Mouse (Mus musculus) liver, embryonic 11.5 days (tissue): ENCODE data around the gene P2rx4. TPM values are rescaled to one million over a fixed set of nuclear protein-coding genes. Genes with fewer than 3 reads are reported as not detected.

Experiments
- ATAC-seq: fragments of 200-750 bp; cut with Nextera tagmentation; replicated peaks from 2 replicates; pipeline ENCODE4 v1.8.0; 2017; ENCODE audit warnings: moderate number of reproducible peaks, mild to moderate bottlenecking, moderate TSS enrichment, moderate library complexity; ENCODE audit not compliant: low FRiP score
- DNase-seq: peaks from one replicate; pipeline ENCODE4 v3.0.0-alpha.2; 2017; ENCODE audit warnings: low spot score
- H3K27ac ChIP-seq: fragments of 300-500 bp; sonication (generic); 2 replicates; pipeline ENCODE4 v1.5.1; 2014; ENCODE audit warnings: mild to moderate bottlenecking, low read depth, low read length, control low read depth
- H3K27me3 ChIP-seq: fragments of 300-500 bp; sonication (generic); replicated peaks from 2 replicates; pipeline ENCODE4 v1.6.1; 2014; ENCODE audit warnings: low read length, mixed read lengths; ENCODE audit not compliant: control insufficient read depth, insufficient read depth
- H3K36me3 ChIP-seq: fragments of 300-500 bp; sonication (generic); 2 replicates; pipeline ENCODE4 v1.6.1; 2014; ENCODE audit warnings: mild to moderate bottlenecking, low read length, moderate library complexity, mixed read lengths; ENCODE audit not compliant: control insufficient read depth, insufficient read depth
- H3K4me1 ChIP-seq: fragments of 300-500 bp; sonication (generic); replicated peaks from 2 replicates; pipeline ENCODE4 v1.6.1; 2014; ENCODE audit warnings: low read length, mixed read lengths; ENCODE audit not compliant: control insufficient read depth, insufficient read depth
- H3K4me2 ChIP-seq: fragments of 300-500 bp; sonication (generic); 2 replicates; pipeline ENCODE4 v1.6.1; 2014; ENCODE audit warnings: mild to moderate bottlenecking, control low read depth, moderate library complexity
- H3K4me3 ChIP-seq: fragments of 300-500 bp; sonication (generic); 2 replicates; pipeline ENCODE4 v1.5.1; 2014; ENCODE audit warnings: low read depth, low read length, control low read depth
- H3K9ac ChIP-seq: fragments of 300-500 bp; sonication (generic); 2 replicates; pipeline ENCODE4 v1.6.1; 2014; ENCODE audit warnings: low read depth, low read length, control low read depth
- H3K9me3 ChIP-seq: fragments of 300-500 bp; sonication (generic); 2 replicates; pipeline ENCODE4 v1.6.1; 2016; ENCODE audit warnings: low read length, inconsistent platforms, mixed read lengths; ENCODE audit not compliant: control insufficient read depth
- WGBS: fragments of 180-500 bp; shearing (Covaris S2); extraction: QIAGEN DNeasy Blood & Tissue Kit; methylation state at CpG from one replicate; pipeline ENCODE4 v1.1.7; 2014; 5-methylcytosine and 5-hydroxymethylcytosine counted together
- polyA plus RNA-seq: library from polyadenylated mRNA; unstranded; fragments of >200 nt; fragmentation: Nextera tagmentation; extraction: Ambion mirVana; gene quantifications from 2 replicates; pipeline ENCODE4 v1.2.1, GENCODE M21; 2014

P2rx4 gene
- polyA plus RNA-seq, 1 experiment from 2014 or later: 27.1 TPM

GRCm38 (mm10) chr5:122731321-122731720 is 24.0 kb downstream of the P2rx4 start:
- Histone ChIP-seq H3K9ac (no peak overlapping the region), H3K4me2 (peak overlapping the region; percentile 44), H3K36me3 (0 out of 2 replicates have a peak, but pooled peaks cover 2% of the 10 kb centered on the region), H3K27ac (peak overlapping the region; percentile 54), H3K4me1 (peaks cover 22% of the 10 kb centered on the region), H3K9me3 (no peaks in the 10 kb centered on the region), H3K27me3 (no peaks in the 10 kb centered on the region), H3K4me3 (no peak overlapping the region)
- WGBS: 54% methylated on average over 8 of the region's 8 CpGs
- ATAC-seq (no peak), DNase-seq (peak; percentile 69)

- ATAC-seq: no peak; the same call in 1 of the 2 replicates
- H3K4me3 ChIP-seq: no peak overlapping the region
- 20% methylated on average over 15 of the region's 15 CpGs for WGBS
- peak overlapping the region; percentile 44 for H3K4me2 ChIP-seq
- DNase-seq: no peak
- 0 out of 2 replicates have a peak overlapping the region, but pooled peaks have one; percentile 26 for H3K9ac ChIP-seq
- peaks cover 4% of the 10 kb centered on the region; the same call in 1 of the 2 replicates for H3K36me3 ChIP-seq
- peak overlapping the region; percentile 54 for H3K27ac ChIP-seq
- peaks cover 22% of the 10 kb centered on the region for H3K4me1 ChIP-seq
- no peaks in the 10 kb centered on the region for H3K27me3 ChIP-seq
- no peaks in the 10 kb centered on the region for H3K9me3 ChIP-seq
These were observed 24.8 kb downstream of the P2rx4 start for GRCm38 (mm10) chr5:122731991-122732673.

GRCm38 (mm10) chr5:122733881-122734280 is 26.5 kb downstream of the P2rx4 start:
- H3K9me3 ChIP-seq: no peaks in the 10 kb centered on the region
- WGBS: 50% methylated on average over 17 of the region's 17 CpGs
- H3K9ac ChIP-seq: no peak overlapping the region
- peaks cover 4% of the 10 kb centered on the region; the same call in 1 of the 2 replicates for H3K36me3 ChIP-seq
- no peaks in the 10 kb centered on the region for H3K27me3 ChIP-seq
- H3K4me3 ChIP-seq: no peak overlapping the region
- H3K4me1 ChIP-seq: peaks cover 22% of the 10 kb centered on the region
- 0 out of 2 replicates have a peak overlapping the region, but pooled peaks have one; percentile 26 for H3K4me2 ChIP-seq
- H3K27ac ChIP-seq: no peak overlapping the region
- DNase-seq: no peak
- no peak for ATAC-seq

GRCm38 (mm10) chr5:122735853-122736252 is 28.5 kb downstream of the P2rx4 start:
- peaks cover 22% of the 10 kb centered on the region for H3K4me1 ChIP-seq
- no peak overlapping the region for H3K27ac ChIP-seq
- H3K9ac ChIP-seq: no peak overlapping the region
- ATAC-seq (no peak), DNase-seq (no peak)
- H3K4me3 ChIP-seq: no peak overlapping the region
- H3K36me3 ChIP-seq: peaks cover 4% of the 10 kb centered on the region; the same call in 1 of the 2 replicates
- no peaks in the 10 kb centered on the region for H3K9me3 ChIP-seq
- no peak overlapping the region for H3K4me2 ChIP-seq
- WGBS: 92% methylated on average over 7 of the region's 7 CpGs
- no peaks in the 10 kb centered on the region for H3K27me3 ChIP-seq

GRCm38 (mm10) chr5:122736761-122737160 is 29.4 kb downstream of the P2rx4 start:
- H3K9ac ChIP-seq: no peak overlapping the region
- ATAC-seq: no peak
- no peaks in the 10 kb centered on the region for H3K27me3 ChIP-seq
- H3K4me2 ChIP-seq: no peak overlapping the region
- H3K4me3 ChIP-seq: no peak overlapping the region
- WGBS: 90% methylated on average over 15 of the region's 15 CpGs
- no peak for DNase-seq
- no peak overlapping the region for H3K27ac ChIP-seq
- peaks cover 18% of the 10 kb centered on the region for H3K4me1 ChIP-seq
- H3K36me3 ChIP-seq: peaks cover 4% of the 10 kb centered on the region; the same call in 1 of the 2 replicates
- H3K9me3 ChIP-seq: no peaks in the 10 kb centered on the region

GRCm38 (mm10) chr5:122743880-122744422 is 36.6 kb downstream of the P2rx4 start:
- H3K36me3 ChIP-seq: peaks cover 31% of the 10 kb centered on the region
- no peak for ATAC-seq
- no peak overlapping the region for H3K27ac ChIP-seq
- WGBS: 81% methylated on average over 13 of the region's 13 CpGs
- no peaks in the 10 kb centered on the region for H3K27me3 ChIP-seq
- no peak for DNase-seq
- no peaks in the 10 kb centered on the region for H3K4me1 ChIP-seq
- H3K9ac ChIP-seq: no peak overlapping the region
- no peak overlapping the region for H3K4me3 ChIP-seq
- H3K4me2 ChIP-seq: no peak overlapping the region
- H3K9me3 ChIP-seq: no peaks in the 10 kb centered on the region

- Histone ChIP-seq H3K4me1 (no peaks in the 10 kb centered on the region), H3K27ac (no peak overlapping the region), H3K36me3 (peaks cover 26% of the 10 kb centered on the region), H3K27me3 (no peaks in the 10 kb centered on the region), H3K9me3 (no peaks in the 10 kb centered on the region), H3K9ac (no peak overlapping the region), H3K4me3 (no peak overlapping the region), H3K4me2 (no peak overlapping the region)
- no peak for DNase-seq
- WGBS: 86% methylated on average over 7 of the region's 7 CpGs
- no peak for ATAC-seq
These were observed 40.6 kb downstream of the P2rx4 start for GRCm38 (mm10) chr5:122747950-122748349.

- no peak for DNase-seq
- Histone ChIP-seq H3K27ac (no peak overlapping the region), H3K4me2 (no peak overlapping the region), H3K4me1 (no peaks in the 10 kb centered on the region), H3K36me3 (peaks cover 18% of the 10 kb centered on the region; the same call in 1 of the 2 replicates), H3K27me3 (no peaks in the 10 kb centered on the region), H3K9me3 (no peaks in the 10 kb centered on the region), H3K4me3 (no peak overlapping the region), H3K9ac (no peak overlapping the region)
- ATAC-seq: no peak
- 85% methylated on average over 16 of the region's 16 CpGs for WGBS
These were observed 47.1 kb downstream of the P2rx4 start for GRCm38 (mm10) chr5:122754477-122754876.

- H3K4me2 ChIP-seq: no peak overlapping the region
- H3K9me3 ChIP-seq: no peaks in the 10 kb centered on the region
- H3K9ac ChIP-seq: no peak overlapping the region
- peaks cover 18% of the 10 kb centered on the region; the same call in 1 of the 2 replicates for H3K36me3 ChIP-seq
- H3K27ac ChIP-seq: no peak overlapping the region
- H3K27me3 ChIP-seq: no peaks in the 10 kb centered on the region
- WGBS: 94% methylated on average over 4 of the region's 4 CpGs
- ATAC-seq: no peak
- no peaks in the 10 kb centered on the region for H3K4me1 ChIP-seq
- no peak for DNase-seq
- no peak overlapping the region for H3K4me3 ChIP-seq
These were observed 48.3 kb downstream of the P2rx4 start for GRCm38 (mm10) chr5:122755620-122756019.
